Mouse (Mus musculus) splenic B cell, adult 2 months (primary cell): Measurements from ENCODE around the gene Tk1.

ENCODE experiments used
- DNase-seq: peaks from one replicate; pipeline ENCODE4 v3.0.0-alpha.2; 2011; ENCODE audit warnings: low read depth, low spot score
- H3K27me3 ChIP-seq: 2 replicates; pipeline ENCODE4 v1.6.1; 2012; ENCODE audit warnings: mild to moderate bottlenecking, low read length, moderate library complexity, mixed read lengths; ENCODE audit not compliant: control insufficient read depth, poor library complexity, insufficient read depth, severe bottlenecking
- H3K36me3 ChIP-seq: 2 replicates; pipeline ENCODE4 v1.6.1; 2012; ENCODE audit warnings: mild to moderate bottlenecking, low read length, moderate library complexity, mixed read lengths; ENCODE audit not compliant: control insufficient read depth, poor library complexity, insufficient read depth, severe bottlenecking

Tk1 gene

DNA sequence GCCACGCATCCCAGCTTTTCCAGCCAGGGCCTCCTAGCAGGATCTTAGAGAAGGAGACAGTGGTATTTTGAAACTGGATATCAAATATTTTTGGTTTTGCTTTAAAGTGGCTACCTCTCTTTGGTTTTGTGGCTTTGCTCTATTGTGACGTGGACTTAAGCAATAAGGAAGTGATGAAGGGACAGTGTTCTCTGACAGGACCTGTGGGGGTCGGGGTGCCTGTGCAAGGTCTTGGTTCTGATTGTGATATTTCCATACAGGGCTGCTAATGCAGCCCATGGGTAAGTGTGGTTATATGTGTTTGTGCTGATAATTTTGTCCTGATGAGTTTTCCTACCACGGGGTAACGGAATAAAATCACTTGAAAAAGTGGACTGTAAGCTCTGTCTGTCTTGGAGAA is 29.5 kb upstream of the Tk1 start:
- DNase-seq, result no peak

DNA sequence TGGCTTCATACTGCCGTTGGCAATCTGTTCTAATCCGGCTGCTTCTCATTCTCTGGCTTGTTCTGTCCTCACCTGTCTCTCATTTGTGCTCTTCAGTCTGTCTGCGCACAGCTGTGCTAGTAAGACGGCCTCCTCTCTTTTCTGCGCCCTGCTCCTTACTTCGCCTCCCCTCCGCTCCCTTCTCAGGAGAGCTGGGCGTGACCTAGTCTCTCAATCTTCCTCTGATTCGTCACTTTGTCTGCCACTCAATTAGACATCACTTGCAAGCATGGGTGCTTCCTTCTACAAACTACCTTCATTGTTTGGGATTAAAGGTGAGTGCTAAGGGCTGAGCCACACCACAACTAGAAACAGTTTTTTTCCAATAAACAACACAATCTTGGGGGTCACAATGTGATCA is 28.3 kb upstream of the Tk1 start:
- DNase-seq, result no peak
- Histone ChIP-seq H3K36me3 (no peaks in the 10 kb centered on the region), H3K27me3 (no peaks in the 10 kb centered on the region)

More for the DNA sequence above, 29.5 kb upstream of the Tk1 start:
- Histone ChIP-seq H3K36me3 (no peaks in the 10 kb centered on the region), H3K27me3 (no peaks in the 10 kb centered on the region)

DNA sequence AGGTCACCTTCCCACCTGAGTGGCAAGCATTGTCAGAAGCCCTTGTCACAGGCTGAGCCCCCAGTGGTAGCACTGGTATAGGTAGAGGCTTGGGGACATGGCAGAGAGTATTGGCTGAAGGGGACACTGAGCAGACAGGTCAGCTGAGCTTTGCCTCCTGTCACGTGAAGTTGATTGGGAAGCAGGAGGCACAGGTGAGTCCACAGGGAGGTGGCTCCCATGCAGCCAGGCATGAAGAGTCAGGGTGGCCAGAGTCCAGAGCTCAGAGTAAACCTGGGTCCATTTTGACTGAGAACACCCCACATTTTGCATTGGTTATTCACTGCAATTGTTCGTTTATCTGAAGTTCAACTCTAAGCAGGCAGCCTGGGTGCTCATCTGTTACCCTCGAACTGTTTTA is 27.0 kb upstream of the Tk1 start:
- no peaks in the 10 kb centered on the region for H3K36me3 ChIP-seq
- no peaks in the 10 kb centered on the region for H3K27me3 ChIP-seq
- DNase-seq, result no peak

DNA sequence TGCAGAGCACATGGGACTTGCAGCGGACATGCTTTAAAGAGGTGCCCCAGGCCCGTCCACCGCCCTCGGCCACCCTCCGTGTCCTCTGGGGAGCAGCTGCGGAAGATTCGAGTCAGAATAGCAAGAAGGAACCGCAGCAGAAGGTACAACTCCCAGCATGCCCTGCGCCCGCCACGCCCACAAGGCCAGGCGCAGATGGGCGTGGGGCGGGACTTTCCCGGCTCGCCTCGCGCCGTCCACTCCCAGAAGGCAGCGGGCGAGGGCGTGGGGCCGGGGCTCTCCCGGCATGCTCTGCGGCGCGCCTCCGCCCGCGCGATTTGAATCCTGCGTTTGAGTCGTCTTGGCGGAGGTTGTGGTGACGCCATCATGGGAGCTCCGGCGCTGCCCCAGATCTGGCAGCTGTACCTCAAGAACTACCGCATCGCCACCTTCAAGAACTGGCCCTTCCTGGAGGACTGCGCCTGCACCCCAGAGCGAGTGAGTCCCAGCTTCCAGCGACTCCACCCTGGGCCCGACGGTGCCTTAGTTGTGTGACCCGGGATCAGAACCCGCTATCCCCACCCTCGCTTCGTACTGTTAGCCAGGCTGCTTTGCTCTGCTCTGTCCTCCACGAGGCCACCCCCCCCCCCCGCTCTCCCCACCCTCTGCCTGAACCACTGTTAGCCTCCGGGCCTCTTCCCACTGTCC is 23.2 kb upstream of the Tk1 start, which contains the start of gene Birc5:
Gene Birc5, plus strand, starts transcription at position 267 of the 687 bp plus-strand sequence.
- no peaks in the 10 kb centered on the region for H3K36me3 ChIP-seq
- peak; percentile 98 for DNase-seq
- H3K27me3 ChIP-seq, result no peaks in the 10 kb centered on the region

DNA sequence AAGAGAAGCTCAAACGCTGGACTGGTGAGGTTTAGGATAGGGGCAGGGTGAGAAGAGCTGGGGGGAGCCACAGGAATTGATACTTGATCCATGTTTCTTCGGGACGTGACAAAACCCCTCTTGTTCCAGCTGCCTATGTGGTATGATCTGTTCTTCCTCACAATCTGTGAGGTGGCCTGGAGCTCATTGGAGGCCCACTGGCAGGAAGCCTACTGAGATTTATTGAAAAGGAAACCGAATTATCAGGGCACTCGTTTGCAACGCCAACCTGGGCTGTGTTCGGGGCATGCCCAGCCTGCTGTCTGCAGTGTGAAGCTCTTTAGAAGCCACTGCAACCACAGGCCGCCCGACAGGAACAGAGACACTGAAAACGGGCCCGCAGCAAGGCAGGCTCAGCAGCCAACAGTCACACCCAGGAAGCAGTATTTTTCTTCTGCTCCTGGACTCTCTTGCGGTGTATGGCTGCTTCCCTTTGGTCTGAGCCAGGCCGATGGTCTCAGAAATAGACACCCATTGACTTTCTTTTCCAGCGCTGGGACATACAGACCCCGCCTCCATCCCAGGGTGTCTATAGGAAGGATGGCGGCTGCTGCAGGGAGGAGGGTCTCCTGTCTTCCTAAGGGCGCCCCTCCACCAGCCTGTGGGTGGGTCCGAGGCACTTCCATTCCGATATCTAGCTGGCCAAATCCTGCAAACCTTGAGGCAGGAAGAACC is 22.5 kb upstream of the Tk1 start:
- H3K27me3 ChIP-seq, result no peaks in the 10 kb centered on the region
- peak; percentile 47 for DNase-seq
- H3K36me3 ChIP-seq, result no peaks in the 10 kb centered on the region

DNA sequence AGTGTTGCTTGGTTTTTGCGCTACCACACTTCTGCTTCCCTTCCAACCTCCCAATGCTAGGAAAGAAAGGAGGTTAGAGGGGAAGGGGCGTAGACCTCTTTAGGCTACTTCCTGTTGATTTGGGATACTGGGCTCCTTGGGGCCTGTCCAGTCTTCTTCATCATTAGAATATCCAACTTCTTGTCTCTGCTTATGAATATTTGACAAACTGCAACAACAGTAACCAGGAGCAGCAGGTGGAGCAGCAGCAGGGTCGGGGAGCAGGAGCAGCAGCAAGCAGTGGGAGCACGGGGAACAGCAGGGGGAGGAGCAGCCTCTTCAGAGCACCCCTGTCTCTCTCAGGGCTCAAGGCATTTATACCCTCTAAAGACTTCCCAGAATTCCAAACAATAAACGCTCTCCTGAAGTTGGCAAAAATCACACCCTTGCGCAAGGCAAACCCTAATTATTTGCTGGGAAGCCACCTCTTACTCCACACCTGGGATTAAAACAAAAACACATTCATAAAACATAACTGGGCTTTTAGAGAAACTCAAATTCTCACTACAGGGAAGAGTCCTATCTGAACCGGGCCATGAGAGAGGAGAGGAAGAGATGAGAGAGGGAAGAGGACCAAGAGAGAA is 21.8 kb upstream of the Tk1 start:
- no peaks in the 10 kb centered on the region for H3K36me3 ChIP-seq
- no peak for DNase-seq
- H3K27me3 ChIP-seq, result no peaks in the 10 kb centered on the region

DNA sequence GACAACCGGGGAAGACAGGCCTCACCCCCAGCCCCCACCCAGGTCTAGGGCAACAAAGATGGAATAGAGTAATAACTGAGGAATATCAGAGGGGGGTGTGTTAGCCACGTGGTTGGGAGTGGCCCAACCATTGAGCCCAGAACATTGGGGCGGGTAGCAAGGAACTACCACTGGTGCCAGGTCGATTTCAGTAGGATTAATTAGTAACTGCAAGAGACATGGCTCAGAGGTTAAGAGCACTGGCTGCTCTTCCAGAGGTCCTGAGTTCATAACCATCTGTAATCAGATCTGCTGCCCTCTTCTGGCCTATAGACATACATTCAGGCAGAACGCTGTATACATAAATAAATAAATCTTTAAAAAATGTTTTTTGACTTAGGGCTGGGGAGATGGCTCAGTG is 20.7 kb upstream of the Tk1 start:
- Histone ChIP-seq H3K27me3 (no peaks in the 10 kb centered on the region), H3K36me3 (no peaks in the 10 kb centered on the region)
- DNase-seq, result peak; percentile 55

DNA sequence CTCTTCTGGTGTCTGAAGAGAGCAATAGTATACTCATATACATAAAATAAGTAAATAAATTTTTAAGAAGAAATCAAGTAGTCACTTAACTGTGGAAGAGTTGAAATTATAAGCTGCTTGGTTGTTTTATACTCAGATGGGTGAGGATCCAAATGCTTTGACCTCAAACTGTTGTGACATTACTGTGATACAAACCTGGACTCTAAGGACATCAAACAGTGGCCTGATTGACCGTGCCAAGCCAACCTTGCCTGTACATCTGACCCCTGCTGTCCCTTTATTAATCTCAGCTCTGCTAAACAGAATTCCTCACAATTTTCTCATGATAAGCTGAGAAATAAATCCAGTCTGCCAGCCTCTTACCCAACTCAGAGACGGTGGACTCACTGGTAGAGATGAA is 19.8 kb upstream of the Tk1 start:
- no peaks in the 10 kb centered on the region for H3K36me3 ChIP-seq
- no peak for DNase-seq
- no peaks in the 10 kb centered on the region for H3K27me3 ChIP-seq

DNA sequence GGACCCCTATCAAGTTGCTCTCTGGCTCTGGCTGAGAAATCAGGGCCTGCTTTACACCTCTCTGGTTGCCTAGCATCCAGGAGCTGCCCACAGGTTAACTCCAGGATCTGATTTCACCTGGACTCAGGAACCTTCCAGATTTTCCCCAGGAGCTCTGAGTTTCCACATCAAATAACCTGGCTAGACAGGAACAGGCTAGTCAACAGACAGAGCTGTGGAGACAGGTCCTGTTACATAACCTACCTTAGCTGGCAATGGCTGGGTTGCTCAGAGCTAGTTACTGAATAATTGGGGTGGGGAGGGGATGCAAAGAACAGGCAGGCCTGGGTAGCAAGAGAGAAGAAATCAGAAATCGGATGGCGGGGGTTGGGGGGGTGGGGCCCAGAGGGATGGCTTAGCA is 19.1 kb upstream of the Tk1 start:
- no peak for DNase-seq
- Histone ChIP-seq H3K27me3 (no peaks in the 10 kb centered on the region), H3K36me3 (no peaks in the 10 kb centered on the region)

DNA sequence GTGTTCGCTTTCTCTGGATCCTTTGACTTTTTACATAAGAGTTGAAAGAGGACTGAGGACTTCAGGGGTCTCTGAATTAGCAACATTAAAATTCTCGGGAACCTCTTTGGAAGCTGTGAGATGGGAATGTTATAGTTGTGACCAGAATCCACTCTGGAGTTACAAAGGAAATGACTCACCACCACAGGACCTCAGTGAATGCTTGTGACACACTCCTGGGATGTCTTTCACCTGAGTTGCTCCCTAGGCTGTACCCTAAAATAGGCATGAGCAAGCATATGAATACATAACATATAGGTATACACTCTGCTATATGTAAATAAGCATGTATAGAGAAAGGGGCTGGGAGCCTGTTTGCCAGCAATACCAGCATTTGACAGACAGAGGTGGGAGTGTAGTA is 17.5 kb upstream of the Tk1 start:
- DNase-seq, result no peak
- Histone ChIP-seq H3K36me3 (no peaks in the 10 kb centered on the region), H3K27me3 (no peaks in the 10 kb centered on the region)

DNA sequence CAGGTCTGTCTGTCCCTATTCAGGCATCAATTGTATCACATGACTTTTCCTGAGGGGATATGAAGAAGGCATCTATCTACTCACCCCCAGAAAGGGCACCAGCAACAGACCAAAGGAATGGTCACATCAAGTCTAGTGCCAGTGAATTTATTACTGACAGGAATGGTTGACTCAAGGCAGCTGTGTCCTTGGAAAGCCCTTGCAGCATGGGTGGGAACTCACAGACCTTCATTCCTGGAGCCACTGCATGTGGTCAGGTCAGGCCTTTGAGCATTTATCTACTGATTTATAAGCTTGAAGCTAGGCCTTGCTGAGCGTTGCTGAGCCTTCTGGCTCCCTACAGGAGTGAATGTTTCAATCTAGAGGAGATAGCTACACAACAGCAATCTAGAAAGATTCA is 15.0 kb upstream of the Tk1 start:
- Histone ChIP-seq H3K36me3 (no peaks in the 10 kb centered on the region; the same call in 1 of the 2 replicates), H3K27me3 (no peaks in the 10 kb centered on the region)
- DNase-seq, result no peak

DNA sequence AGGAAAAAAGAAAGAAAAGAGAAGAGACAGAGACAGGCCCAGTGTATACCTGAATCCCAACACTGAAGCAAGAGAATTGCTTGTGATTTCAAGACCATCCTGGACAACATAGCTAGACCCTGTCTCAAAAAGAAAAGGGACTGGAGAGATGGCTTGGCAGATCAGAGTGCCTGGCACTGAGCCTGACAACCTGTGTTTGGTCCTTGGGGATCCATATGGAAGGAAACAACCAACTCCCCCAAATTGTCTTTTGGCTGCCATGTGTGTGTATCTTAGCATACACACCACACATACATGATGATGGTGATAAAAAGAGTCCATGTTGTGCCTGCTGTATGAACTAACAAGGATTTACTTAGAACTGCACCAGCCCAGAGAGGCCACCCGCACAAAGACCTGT is 13.1 kb upstream of the Tk1 start:
- no peak for DNase-seq
- Histone ChIP-seq H3K36me3 (peaks cover 2% of the 10 kb centered on the region), H3K27me3 (no peaks in the 10 kb centered on the region)

DNA sequence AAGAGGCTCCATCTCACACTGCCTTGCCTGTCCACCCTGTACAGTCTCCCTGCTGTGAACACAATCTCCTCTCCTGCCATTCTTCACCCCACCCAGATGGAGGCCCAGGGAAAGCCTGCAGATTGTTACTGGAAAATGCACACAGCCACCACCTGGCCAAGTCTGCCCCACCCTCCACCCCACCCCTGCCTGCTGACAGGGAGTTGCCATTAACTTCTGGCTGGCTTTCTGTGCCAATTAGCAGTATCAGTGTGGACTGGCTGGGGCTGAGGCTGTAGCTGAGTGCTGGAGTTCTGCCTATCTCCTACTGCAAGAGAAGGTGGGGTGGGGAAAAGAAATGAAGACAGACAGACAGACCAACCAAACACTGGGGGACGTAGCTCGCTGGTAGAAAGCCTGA is 12.7 kb upstream of the Tk1 start:
- H3K36me3 ChIP-seq, result peaks cover 2% of the 10 kb centered on the region
- H3K27me3 ChIP-seq, result no peaks in the 10 kb centered on the region
- no peak for DNase-seq

DNA sequence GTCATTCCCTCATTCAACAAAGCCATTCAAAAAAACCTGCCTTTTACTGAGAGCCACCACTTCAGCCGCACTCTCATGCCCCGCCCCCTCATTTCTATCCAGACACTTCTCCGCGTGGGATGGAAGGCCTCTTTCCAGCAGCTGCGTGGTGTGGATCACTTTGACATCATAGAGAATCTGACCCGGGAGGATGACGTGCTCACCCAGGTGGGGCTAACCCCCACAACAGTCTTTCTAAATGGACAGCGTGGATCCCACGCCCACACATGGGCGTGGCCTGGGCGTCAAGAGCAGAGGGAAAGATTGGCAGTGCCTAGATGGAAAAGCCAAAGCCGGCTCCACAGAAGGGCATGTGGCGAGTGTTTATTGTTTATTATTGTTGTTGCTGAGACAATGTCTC is 10.4 kb upstream of the Tk1 start:
- H3K27me3 ChIP-seq, result no peaks in the 10 kb centered on the region
- no peak for DNase-seq
- peaks cover 2% of the 10 kb centered on the region for H3K36me3 ChIP-seq

DNA sequence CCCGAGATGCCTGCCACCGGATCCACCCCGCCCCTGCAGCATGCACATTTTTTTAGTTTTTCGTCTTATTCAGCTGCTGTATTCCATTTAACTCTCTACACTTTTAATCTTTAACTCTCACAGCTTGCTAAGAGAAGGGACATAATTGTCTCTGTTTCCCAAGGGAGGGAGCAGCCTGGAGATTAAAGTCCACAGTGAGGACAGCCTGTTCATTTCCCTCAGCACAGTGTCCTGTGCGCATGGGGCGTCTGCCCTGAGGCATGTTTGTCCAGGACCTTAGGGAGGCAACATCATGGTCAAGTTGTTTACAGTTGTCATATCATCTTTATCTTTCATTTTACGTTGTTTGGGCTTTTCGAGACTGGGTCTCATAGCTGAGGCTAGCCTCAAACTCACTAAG is 8.2 kb upstream of the Tk1 start:
- Histone ChIP-seq H3K27me3 (no peaks in the 10 kb centered on the region), H3K36me3 (peaks cover 2% of the 10 kb centered on the region)
- DNase-seq, result no peak
